Mouse (Mus musculus) embryonic facial prominence, embryonic 14.5 days (tissue): Measurements from ENCODE around the gene Cryzl1. TPM values are rescaled to one million over a fixed set of nuclear protein-coding genes. Genes with fewer than 3 reads are reported as not detected.

Experiments
- ATAC-seq: fragments of 200-750 bp; cut with Nextera tagmentation; 2 replicates; pipeline ENCODE4 v1.8.0; 2017; ENCODE audit warnings: low read depth, moderate number of reproducible peaks, moderate TSS enrichment
- DNase-seq: peaks from one replicate; pipeline ENCODE4 v3.0.0-alpha.2; 2015; ENCODE audit warnings: low spot score
- H3K27ac ChIP-seq: fragments of 300-500 bp; sonication (generic); replicated peaks from 2 replicates; pipeline ENCODE4 v1.5.1; 2014; ENCODE audit warnings: low read depth, mild to moderate bottlenecking, low read length, moderate library complexity
- H3K27me3 ChIP-seq: fragments of 300-500 bp; sonication (generic); replicated peaks from 2 replicates; pipeline ENCODE4 v1.6.1; 2014; ENCODE audit warnings: low read length; ENCODE audit not compliant: control insufficient read depth, insufficient read depth
- H3K36me3 ChIP-seq: fragments of 300-500 bp; sonication (generic); 2 replicates; pipeline ENCODE4 v1.6.1; 2014; ENCODE audit warnings: low read length, mixed read lengths; ENCODE audit not compliant: control insufficient read depth, insufficient read depth
- H3K4me1 ChIP-seq: fragments of 300-500 bp; sonication (generic); 2 replicates; pipeline ENCODE4 v1.6.1; 2014; ENCODE audit warnings: antibody characterized with exemption, low read length; ENCODE audit not compliant: control insufficient read depth, insufficient read depth
- H3K4me2 ChIP-seq: fragments of 300-500 bp; sonication (generic); 2 replicates; pipeline ENCODE4 v1.6.1; 2014; ENCODE audit warnings: low read depth, mild to moderate bottlenecking, low read length, moderate library complexity, mixed read lengths
- H3K4me3 ChIP-seq: fragments of 300-500 bp; sonication (generic); 2 replicates; pipeline ENCODE4 v1.5.1; 2014; ENCODE audit warnings: low read depth, mild to moderate bottlenecking, low read length
- H3K9ac ChIP-seq: fragments of 300-500 bp; sonication (generic); 2 replicates; pipeline ENCODE4 v1.6.1; 2014; ENCODE audit warnings: low read depth, mild to moderate bottlenecking, low read length, moderate library complexity, mixed read lengths
- H3K9me3 ChIP-seq: fragments of 300-500 bp; sonication (generic); 2 replicates; pipeline ENCODE4 v1.6.1; 2016; ENCODE audit warnings: low read length; ENCODE audit not compliant: control insufficient read depth
- WGBS: fragments of 180-500 bp; shearing (Covaris S2); extraction: QIAGEN DNeasy Blood & Tissue Kit; methylation state at CpG from one replicate; pipeline ENCODE4 v1.1.7; 2014; 5-methylcytosine and 5-hydroxymethylcytosine counted together
- polyA plus RNA-seq: library from polyadenylated mRNA; unstranded; fragments of >200 nt; fragmentation: Nextera tagmentation; extraction: Ambion mirVana; gene quantifications from 2 replicates; pipeline ENCODE4 v1.2.1, GENCODE M21; 2014

Gene Cryzl1
- polyA plus RNA-seq, 1 experiment from 2014 or later, result 61.8 TPM

DNA sequence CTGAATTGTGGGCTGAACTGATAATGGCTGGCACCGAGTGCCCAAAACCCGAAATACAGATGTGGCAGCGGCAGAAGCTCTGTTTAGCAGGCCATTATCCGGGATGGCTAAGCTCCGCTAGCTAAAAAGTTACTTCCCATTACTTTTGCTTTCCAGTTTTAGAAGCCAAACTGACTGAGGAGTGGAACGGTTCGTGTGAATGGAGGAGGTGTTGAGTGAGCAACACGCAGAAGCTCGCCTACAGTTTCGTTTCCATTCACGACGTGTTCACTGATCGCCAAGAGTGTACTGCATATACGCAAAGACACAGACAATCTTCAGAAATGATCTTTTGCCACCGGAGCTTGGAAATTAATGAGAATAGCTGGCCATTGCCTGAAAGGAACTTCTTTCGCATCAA, 66.4 kb downstream of the Cryzl1 start:
- ATAC-seq (no peak), DNase-seq (no peak)
- H3K4me2 ChIP-seq, result no peak overlapping the region
- no peak overlapping the region for H3K27ac ChIP-seq
- no peaks in the 10 kb centered on the region for H3K4me1 ChIP-seq
- H3K27me3 ChIP-seq, result no peaks in the 10 kb centered on the region
- WGBS, result 94% methylated on average over 16 of the region's 16 CpGs
- no peak overlapping the region for H3K9ac ChIP-seq
- peaks cover 11% of the 10 kb centered on the region; the same call in 1 of the 2 replicates for H3K9me3 ChIP-seq
- H3K4me3 ChIP-seq, result no peak overlapping the region
- H3K36me3 ChIP-seq, result peaks cover 98% of the 10 kb centered on the region

DNA sequence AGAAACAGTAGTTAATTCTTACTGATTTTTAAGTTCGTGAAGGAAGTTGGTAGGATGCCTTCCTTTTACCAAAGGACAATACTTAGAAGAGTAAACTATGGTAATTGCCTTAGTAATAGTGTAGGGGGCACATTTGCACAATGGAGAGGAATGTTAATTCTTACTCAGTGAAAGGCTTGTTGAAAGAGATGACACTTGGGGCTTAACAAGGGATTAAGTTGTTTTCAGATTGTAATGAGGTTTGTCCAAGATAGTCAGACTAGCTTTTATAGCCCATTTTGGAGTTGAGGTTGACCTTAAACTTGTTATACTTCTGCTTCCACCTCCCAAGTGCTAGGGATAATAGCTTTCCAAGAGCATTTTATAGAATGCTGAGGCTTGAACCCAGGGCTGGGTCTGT, 67.4 kb downstream of the Cryzl1 start:
- Histone ChIP-seq H3K27me3 (no peaks in the 10 kb centered on the region), H3K9ac (no peak overlapping the region), H3K9me3 (peaks cover 11% of the 10 kb centered on the region; the same call in 1 of the 2 replicates), H3K4me2 (no peak overlapping the region), H3K4me3 (no peak overlapping the region), H3K36me3 (peaks cover 98% of the 10 kb centered on the region), H3K4me1 (no peaks in the 10 kb centered on the region), H3K27ac (no peak overlapping the region)
- ATAC-seq (no peak), DNase-seq (no peak)
- 78% methylated on average over 1 of the region's 1 CpGs for WGBS

DNA sequence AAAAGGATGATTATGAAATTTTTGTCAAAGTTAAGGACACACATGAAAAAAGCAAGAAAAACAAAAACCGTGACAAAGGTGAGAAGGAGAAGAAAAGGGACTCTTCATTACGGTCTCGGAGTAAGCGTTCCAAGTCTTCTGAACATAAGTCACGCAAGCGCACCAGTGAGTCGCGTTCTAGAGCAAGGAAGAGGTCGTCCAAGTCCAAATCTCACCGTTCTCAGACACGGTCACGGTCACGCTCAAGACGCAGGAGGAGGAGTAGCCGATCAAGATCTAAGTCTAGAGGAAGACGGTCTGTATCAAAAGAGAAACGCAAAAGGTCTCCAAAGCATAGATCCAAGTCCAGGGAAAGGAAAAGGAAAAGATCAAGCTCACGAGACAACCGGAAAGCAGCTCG, 69.0 kb downstream of the Cryzl1 start:
- DNase-seq, result no peak
- no peak for ATAC-seq
- no peak overlapping the region for H3K4me2 ChIP-seq
- peaks cover 11% of the 10 kb centered on the region; the same call in 1 of the 2 replicates for H3K9me3 ChIP-seq
- H3K9ac ChIP-seq, result no peak overlapping the region
- H3K4me1 ChIP-seq, result no peaks in the 10 kb centered on the region
- WGBS, result 98% methylated on average over 20 of the region's 20 CpGs
- H3K36me3 ChIP-seq, result peaks cover 98% of the 10 kb centered on the region
- H3K4me3 ChIP-seq, result no peak overlapping the region
- H3K27ac ChIP-seq, result no peak overlapping the region
- no peaks in the 10 kb centered on the region for H3K27me3 ChIP-seq

DNA sequence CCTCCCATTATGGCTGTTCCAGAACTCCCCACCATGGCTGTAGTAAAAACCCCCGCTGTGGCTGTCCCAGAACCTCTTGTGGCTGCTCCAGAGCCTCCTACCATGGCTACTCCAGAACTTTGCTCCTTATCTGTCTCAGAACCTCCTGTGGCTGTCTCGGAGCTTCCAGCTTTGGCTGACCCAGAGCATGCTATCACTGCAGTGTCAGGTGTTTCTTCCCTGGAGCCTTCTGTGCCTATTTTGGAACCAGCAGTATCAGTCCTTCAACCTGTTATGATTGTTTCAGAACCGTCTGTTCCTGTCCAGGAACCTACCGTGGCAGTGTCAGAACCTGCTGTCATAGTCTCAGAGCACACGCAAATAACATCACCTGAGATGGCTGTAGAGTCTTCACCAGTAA, 70.3 kb downstream of the Cryzl1 start:
- H3K4me3 ChIP-seq, result no peak overlapping the region
- no peak overlapping the region for H3K4me2 ChIP-seq
- H3K27me3 ChIP-seq, result no peaks in the 10 kb centered on the region
- WGBS, result 99% methylated on average over 5 of the region's 5 CpGs
- no peak overlapping the region for H3K9ac ChIP-seq
- DNase-seq (no peak), ATAC-seq (no peak)
- H3K27ac ChIP-seq, result no peak overlapping the region
- no peaks in the 10 kb centered on the region for H3K4me1 ChIP-seq
- peaks cover 11% of the 10 kb centered on the region; the same call in 1 of the 2 replicates for H3K9me3 ChIP-seq
- H3K36me3 ChIP-seq, result peaks cover 96% of the 10 kb centered on the region

DNA sequence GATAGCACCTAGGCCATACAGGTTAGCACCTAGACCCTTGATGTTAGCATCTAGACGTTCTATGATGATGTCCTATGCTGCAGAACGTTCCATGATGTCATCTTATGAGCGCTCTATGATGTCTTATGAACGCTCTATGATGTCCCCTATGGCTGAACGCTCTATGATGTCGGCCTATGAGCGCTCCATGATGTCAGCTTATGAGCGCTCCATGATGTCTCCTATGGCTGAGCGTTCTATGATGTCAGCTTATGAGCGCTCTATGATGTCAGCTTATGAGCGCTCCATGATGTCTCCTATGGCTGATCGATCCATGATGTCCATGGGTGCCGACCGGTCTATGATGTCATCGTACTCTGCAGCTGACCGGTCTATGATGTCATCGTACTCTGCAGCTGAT, 71.5 kb downstream of the Cryzl1 start:
- Histone ChIP-seq H3K36me3 (peaks cover 92% of the 10 kb centered on the region), H3K4me1 (no peaks in the 10 kb centered on the region), H3K9me3 (peaks cover 11% of the 10 kb centered on the region; the same call in 1 of the 2 replicates), H3K27me3 (no peaks in the 10 kb centered on the region), H3K4me2 (no peak overlapping the region), H3K27ac (no peak overlapping the region), H3K9ac (no peak overlapping the region), H3K4me3 (no peak overlapping the region)
- WGBS, result 98% methylated on average over 17 of the region's 17 CpGs
- DNase-seq, result no peak
- peak; percentile 27; the same call in 1 of the 2 replicates for ATAC-seq

DNA sequence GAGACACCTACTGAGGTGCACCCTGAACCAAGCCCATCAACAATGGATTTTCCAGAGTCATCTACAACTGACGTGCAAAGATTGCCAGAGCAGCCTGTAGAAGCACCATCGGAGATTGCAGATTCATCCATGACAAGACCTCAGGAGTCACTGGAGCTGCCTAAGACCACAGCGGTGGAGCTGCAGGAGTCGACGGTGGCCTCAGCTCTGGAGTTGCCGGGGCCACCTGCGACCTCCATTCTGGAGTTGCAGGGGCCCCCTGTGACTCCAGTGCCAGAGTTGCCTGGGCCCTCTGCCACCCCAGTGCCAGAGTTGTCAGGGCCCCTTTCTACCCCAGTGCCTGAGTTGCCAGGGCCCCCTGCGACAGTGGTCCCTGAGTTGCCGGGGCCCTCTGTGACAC, 73.5 kb downstream of the Cryzl1 start:
- no peak overlapping the region for H3K4me3 ChIP-seq
- no peaks in the 10 kb centered on the region; the same call in 1 of the 2 replicates for H3K4me1 ChIP-seq
- peaks cover 9% of the 10 kb centered on the region; the same call in 1 of the 2 replicates for H3K9me3 ChIP-seq
- H3K9ac ChIP-seq, result no peak overlapping the region
- H3K4me2 ChIP-seq, result no peak overlapping the region
- ATAC-seq (no peak), DNase-seq (no peak)
- H3K27ac ChIP-seq, result no peak overlapping the region
- 93% methylated on average over 9 of the region's 9 CpGs for WGBS
- H3K36me3 ChIP-seq, result peaks cover 89% of the 10 kb centered on the region
- H3K27me3 ChIP-seq, result no peaks in the 10 kb centered on the region

DNA sequence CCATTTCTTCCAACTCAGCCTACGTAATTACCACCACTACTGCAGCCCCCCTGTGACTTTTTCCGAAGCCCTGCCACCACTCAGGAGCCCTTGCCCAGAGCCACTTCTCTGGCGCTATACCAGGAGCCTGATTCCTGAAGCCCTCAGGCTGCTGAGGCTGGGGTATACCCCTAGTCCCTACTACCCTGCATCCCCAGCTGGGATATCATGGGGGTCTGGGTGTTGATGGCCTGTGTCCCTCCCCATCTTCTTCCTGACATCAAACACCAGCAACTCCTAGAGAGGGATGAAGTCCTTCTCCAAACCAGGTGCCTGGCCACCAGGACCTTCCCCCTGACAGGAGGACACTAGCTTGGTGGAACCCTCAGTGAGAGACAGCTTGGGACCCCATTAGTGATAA, 76.6 kb downstream of the Cryzl1 start:
- Histone ChIP-seq H3K4me3 (no peak overlapping the region), H3K36me3 (peaks cover 58% of the 10 kb centered on the region), H3K27me3 (no peaks in the 10 kb centered on the region), H3K4me2 (no peak overlapping the region), H3K4me1 (peaks cover 4% of the 10 kb centered on the region), H3K27ac (no peak overlapping the region), H3K9me3 (no peaks in the 10 kb centered on the region), H3K9ac (no peak overlapping the region)
- 95% methylated on average over 3 of the region's 3 CpGs for WGBS
- DNase-seq, result no peak
- ATAC-seq, result no peak

DNA sequence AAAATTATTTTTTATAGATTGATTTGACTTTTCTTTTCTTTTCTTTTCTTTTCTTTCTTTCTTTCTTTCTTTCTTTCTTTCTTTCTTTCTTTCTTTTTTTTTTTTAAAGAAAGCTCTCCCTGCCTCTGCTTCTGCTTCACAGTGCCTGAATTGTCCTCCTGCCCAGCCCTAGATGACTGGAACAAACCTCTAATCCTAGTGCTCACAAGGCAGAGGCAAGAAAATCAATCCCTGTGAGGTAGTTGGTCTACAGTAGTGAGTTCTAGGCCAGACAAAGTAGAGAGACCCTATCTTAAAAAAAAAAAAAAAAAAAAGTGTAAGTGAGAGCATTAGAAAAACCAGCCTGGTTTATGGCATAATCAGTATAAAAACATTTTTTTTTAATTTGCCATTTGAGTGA, 79.0 kb downstream of the Cryzl1 start:
- no peaks in the 10 kb centered on the region for H3K9me3 ChIP-seq
- no peak overlapping the region for H3K4me3 ChIP-seq
- H3K9ac ChIP-seq, result no peak overlapping the region
- no peak for DNase-seq
- no peaks in the 10 kb centered on the region for H3K27me3 ChIP-seq
- peak overlapping the region; percentile 23; the same call in 1 of the 2 replicates for H3K4me2 ChIP-seq
- peaks cover 34% of the 10 kb centered on the region for H3K36me3 ChIP-seq
- no peak overlapping the region for H3K27ac ChIP-seq
- peaks cover 4% of the 10 kb centered on the region for H3K4me1 ChIP-seq
- ATAC-seq, result no peak

DNA sequence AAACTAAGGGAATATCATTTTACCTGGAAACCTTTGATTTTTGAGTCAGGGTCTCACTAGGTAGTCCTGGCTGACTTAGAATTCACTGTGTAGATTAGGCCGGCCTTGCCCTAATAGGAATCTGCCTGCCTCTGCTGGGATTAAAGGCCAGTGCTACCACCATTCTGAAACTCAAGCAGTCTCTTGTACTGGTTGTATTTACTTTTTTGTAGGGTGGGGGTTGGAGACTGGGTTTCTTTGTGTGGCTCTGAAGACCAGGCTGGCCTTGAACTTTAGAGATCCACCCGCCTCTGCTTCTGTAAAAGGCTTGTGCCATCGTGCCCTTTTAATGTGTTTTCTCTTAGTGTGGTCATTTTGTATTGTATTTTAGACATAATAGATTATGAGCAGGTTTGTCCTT, 79.5 kb downstream of the Cryzl1 start:
- Histone ChIP-seq H3K27ac (no peak overlapping the region), H3K4me2 (peak overlapping the region; percentile 70), H3K4me3 (peak overlapping the region; percentile 77), H3K9me3 (no peaks in the 10 kb centered on the region), H3K4me1 (peaks cover 4% of the 10 kb centered on the region), H3K36me3 (peaks cover 29% of the 10 kb centered on the region), H3K27me3 (no peaks in the 10 kb centered on the region), H3K9ac (peak overlapping the region; percentile 25; the same call in 1 of the 2 replicates)
- WGBS, result 60% methylated on average over 3 of the region's 3 CpGs
- ATAC-seq (no peak), DNase-seq (no peak)
